Mouse (Mus musculus) intestine, postnatal 0 days (tissue): ENCODE measurements around the gene Islr. TPM values are rescaled to one million over a fixed set of nuclear protein-coding genes. Genes with fewer than 3 reads are reported as not detected.

Experiments used
- ATAC-seq: fragments of 200-750 bp; cut with Nextera tagmentation; 2 replicates; pipeline ENCODE4 v1.8.0; 2017; ENCODE audit warnings: mild to moderate bottlenecking, moderate TSS enrichment, moderate library complexity
- H3K27ac ChIP-seq: fragments of 300-500 bp; sonication (generic); 2 replicates; pipeline ENCODE4 v1.5.1; 2014; ENCODE audit warnings: mild to moderate bottlenecking, low read depth, low read length, moderate library complexity
- H3K27me3 ChIP-seq: fragments of 300-500 bp; sonication (generic); replicated peaks from 2 replicates; pipeline ENCODE4 v1.6.1; 2014; ENCODE audit warnings: low read length, mixed read lengths; ENCODE audit not compliant: control insufficient read depth, insufficient read depth
- H3K36me3 ChIP-seq: fragments of 300-500 bp; sonication (generic); 2 replicates; pipeline ENCODE4 v1.6.1; 2014; ENCODE audit warnings: mild to moderate bottlenecking, moderate library complexity; ENCODE audit not compliant: control insufficient read depth, insufficient read depth
- H3K4me1 ChIP-seq: fragments of 300-500 bp; sonication (generic); replicated peaks from 2 replicates; pipeline ENCODE4 v1.6.1; 2014; ENCODE audit warnings: antibody characterized with exemption, low read length, mixed read lengths; ENCODE audit not compliant: control insufficient read depth, insufficient read depth
- H3K4me2 ChIP-seq: fragments of 300-500 bp; sonication (generic); replicated peaks from 2 replicates; pipeline ENCODE4 v1.6.1; 2014; ENCODE audit warnings: low read depth, mild to moderate bottlenecking, moderate library complexity
- H3K4me3 ChIP-seq: fragments of 300-500 bp; sonication (generic); 2 replicates; pipeline ENCODE4 v1.5.1; 2014; ENCODE audit warnings: low read depth, low read length
- H3K9ac ChIP-seq: fragments of 300-500 bp; sonication (generic); 2 replicates; pipeline ENCODE4 v1.6.1; 2014; ENCODE audit warnings: mild to moderate bottlenecking, low read depth, low read length
- H3K9me3 ChIP-seq: fragments of 300-500 bp; sonication (generic); 2 replicates; pipeline ENCODE4 v1.6.1; 2016; ENCODE audit warnings: mixed run types; ENCODE audit not compliant: control insufficient read depth
- CTCF ChIP-seq: sonication (generic); IDR thresholded peaks from 2 replicates; pipeline ENCODE4 v1.5.1; 2016; ENCODE audit warnings: low read depth, mild to moderate bottlenecking, control low read depth, antibody characterized with exemption, moderate library complexity
- WGBS: fragments of 180-500 bp; shearing (Covaris S2); extraction: QIAGEN DNeasy Blood & Tissue Kit; methylation state at CpG from one replicate; pipeline ENCODE4 v1.1.7; 2014; 5-methylcytosine and 5-hydroxymethylcytosine counted together
- polyA plus RNA-seq: library from polyadenylated mRNA; unstranded; fragments of >200 nt; fragmentation: Nextera tagmentation; extraction: Ambion mirVana; gene quantifications from 2 replicates; pipeline ENCODE4 v1.2.1, GENCODE M21; 2015

The Islr gene
- polyA plus RNA-seq, 1 experiment from 2014 or later = 29.6 TPM

DNA sequence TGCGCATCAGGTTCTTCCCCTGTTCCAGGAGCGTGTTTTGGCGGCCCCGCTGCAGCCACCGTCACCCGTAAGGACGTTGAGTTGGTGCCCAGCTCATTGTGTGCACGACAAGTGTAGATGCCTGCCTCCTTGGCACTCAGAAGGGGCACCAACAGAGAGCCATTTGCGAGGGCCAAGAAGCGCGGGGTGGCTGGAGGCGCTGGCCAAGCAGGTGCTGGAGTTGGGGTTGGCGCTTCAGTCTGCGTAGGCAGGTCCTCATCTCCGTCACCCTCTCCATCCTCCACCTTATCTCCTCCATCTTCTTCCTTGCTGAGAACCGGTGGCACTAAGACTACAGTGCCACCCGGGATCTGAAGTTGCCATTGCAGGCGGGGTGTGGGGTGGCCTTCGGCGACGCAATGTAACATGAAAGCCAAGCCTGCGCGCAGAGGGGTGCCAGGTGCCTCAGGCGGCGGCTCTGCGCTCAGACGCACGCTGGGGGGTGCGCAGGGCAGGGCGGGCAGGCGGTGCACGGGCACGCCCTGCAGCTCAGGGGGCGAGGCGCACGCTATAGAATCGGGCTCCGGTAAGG is 5.2 kb downstream of the Islr start:
- no peak overlapping the region for H3K27ac ChIP-seq
- H3K4me2 ChIP-seq = no peak overlapping the region
- no peak overlapping the region for H3K9ac ChIP-seq
- H3K27me3 ChIP-seq = peaks cover 88% of the 10 kb centered on the region
- WGBS = 3% methylated on average over 38 of the region's 38 CpGs
- no peaks in the 10 kb centered on the region for H3K4me1 ChIP-seq
- no peaks in the 10 kb centered on the region for H3K36me3 ChIP-seq
- ATAC-seq = no peak
- no peaks in the 10 kb centered on the region for H3K9me3 ChIP-seq
- TF ChIP-seq CTCF = no peak
- no peak overlapping the region for H3K4me3 ChIP-seq

DNA sequence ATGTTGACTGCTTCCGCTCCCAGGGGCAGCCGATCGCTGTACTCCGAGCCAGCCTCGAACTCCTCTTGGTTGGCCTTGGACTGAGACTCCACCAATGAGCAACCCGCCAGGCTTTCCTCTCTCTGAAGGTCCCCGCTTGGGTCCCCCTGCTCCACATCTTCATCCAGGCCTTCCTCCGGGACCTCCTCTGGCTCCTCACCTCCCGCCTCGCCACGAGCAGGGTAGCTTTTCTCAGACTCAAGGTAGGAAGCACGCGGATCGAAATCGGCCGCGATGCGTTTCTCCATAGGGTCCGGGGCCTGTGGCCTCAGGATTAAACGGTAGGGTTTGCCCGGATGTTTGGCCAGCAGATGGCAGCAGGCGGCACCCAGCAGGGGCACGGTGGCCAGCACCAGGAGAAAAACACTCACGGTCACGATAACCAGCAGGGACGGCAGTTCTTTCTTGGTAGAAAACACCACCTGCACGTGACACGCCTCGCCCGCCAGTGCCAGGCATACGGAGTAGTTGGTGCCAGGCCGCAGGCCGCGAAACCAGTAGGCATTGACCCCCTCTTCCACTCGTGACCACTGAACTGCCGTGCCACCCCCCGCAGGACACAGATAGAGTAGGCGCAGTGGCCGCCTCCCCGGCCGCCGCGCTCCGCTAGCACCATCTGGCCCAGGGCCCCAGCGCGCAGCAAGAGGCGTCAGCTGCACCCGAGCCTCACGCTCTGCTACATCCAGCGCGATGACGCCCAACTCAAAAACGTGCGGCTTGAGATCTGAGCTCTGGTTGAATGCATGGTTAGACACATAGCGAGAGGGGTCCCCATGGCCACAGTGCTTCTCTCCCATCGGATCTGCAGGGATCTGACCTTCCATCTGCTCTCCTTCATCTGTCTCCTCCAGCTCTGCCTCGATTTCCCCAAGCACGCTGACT is 6.1 kb downstream of the Islr start:
- no peaks in the 10 kb centered on the region for H3K36me3 ChIP-seq
- H3K9me3 ChIP-seq = no peaks in the 10 kb centered on the region
- no peak overlapping the region for H3K27ac ChIP-seq
- no peak for ATAC-seq
- no peak overlapping the region for H3K9ac ChIP-seq
- no peaks in the 10 kb centered on the region for H3K4me1 ChIP-seq
- WGBS = under 1% methylated on average over 58 of the region's 58 CpGs
- H3K27me3 ChIP-seq = peaks cover 80% of the 10 kb centered on the region
- H3K4me2 ChIP-seq = peak overlapping the region; percentile 45
- TF ChIP-seq CTCF = peak; percentile 76
- peak overlapping the region; percentile 24 for H3K4me3 ChIP-seq

DNA sequence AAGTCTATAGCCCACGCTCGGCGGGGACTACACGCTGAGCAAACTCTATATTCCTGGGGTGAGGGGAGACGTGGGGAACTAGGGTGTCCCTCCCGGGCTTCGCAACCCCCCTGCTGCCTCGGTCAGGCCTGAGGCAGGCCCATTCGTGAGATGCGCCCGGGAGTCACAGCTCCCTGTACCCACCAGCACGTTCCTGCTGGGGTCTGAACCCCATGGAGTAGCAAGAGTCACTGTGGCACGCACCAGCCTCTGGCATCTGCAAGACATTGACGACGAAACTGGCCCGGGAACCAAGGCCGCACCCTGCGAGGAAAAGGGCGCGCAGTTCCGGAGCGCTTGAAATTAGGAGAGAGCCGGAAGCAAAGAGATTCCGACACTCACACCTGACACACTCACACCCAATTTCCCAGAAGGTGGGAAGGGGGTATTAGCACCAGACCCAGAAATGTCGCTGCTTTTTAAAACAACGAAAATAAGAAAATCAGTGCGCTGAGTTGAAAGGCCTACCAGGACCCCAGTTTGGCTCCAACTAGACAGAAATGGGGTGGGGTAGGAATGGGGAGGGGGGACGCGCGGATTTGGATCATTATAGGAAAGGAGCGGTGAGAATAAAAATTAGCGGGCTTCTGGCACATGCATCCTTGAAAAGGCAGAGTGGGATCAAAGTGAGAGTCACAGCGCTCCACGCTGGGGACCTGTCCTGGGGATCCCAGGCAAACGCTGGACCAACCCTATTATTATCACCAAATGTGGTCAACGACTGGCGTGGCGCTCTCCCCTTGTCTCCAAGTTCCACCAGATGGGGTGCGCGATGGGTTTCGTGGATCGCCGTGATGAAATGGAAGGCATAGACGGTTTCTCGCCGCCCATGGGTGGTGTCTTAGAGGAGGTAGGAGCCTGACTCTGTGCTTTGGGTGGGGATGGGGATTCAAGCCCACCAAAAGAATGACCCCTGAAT is 7.2 kb downstream of the Islr start:
- Histone ChIP-seq H3K36me3 (no peaks in the 10 kb centered on the region), H3K4me1 (no peaks in the 10 kb centered on the region), H3K27ac (no peak overlapping the region), H3K4me3 (peak overlapping the region; percentile 24; the same call in 1 of the 2 replicates), H3K27me3 (peaks cover 68% of the 10 kb centered on the region), H3K4me2 (peak overlapping the region; percentile 45), H3K9me3 (no peaks in the 10 kb centered on the region), H3K9ac (no peak overlapping the region)
- TF ChIP-seq CTCF = no peak
- 5% methylated on average over 46 of the region's 46 CpGs for WGBS
- no peak for ATAC-seq

DNA sequence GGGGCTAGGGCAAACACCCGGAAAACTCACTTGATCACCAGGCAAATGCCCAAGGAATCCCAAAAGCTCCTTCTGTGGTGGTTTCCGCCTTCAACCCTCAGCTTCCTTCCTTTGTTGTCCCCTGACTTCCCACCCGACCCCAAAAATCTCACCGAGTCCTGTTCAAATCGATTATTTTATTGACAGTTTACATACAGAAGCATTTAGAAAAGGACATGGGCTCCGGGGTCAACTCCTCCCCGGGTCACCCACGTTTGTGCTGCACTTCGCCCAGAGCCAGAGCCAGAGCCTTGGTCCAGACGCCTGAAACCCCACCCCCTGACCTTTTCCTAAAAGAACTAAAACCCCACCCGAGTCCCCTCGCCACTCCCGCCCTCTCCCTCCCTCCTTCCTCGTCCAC is 8.0 kb downstream of the Islr start:
- Histone ChIP-seq H3K4me2 (no peak overlapping the region), H3K36me3 (no peaks in the 10 kb centered on the region), H3K9ac (no peak overlapping the region), H3K27ac (no peak overlapping the region), H3K27me3 (peaks cover 61% of the 10 kb centered on the region), H3K9me3 (no peaks in the 10 kb centered on the region), H3K4me1 (no peaks in the 10 kb centered on the region), H3K4me3 (no peak overlapping the region)
- no peak for ATAC-seq
- TF ChIP-seq CTCF = no peak
- WGBS = 9% methylated on average over 14 of the region's 14 CpGs

DNA sequence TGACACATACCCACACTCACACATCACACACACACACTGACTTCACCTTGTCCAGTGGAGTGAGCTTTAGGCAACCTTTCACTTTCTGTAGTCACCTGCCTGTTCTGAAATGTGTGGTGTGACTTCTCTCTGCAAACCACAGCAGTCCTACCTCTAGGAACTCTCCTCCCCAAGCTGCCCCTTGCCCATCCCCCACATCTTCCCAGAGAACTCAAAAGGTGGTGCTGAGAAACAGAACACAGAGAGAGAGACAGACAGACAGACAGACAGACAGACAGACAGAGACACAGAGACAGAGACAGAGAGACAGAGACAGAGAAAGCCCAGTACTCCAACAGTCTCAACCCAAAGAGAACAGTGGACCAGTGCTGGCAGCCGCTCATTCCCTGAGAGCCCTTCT is 8.4 kb downstream of the Islr start:
- H3K27ac ChIP-seq = no peak overlapping the region
- no peaks in the 10 kb centered on the region for H3K36me3 ChIP-seq
- H3K4me3 ChIP-seq = no peak overlapping the region
- no peak for TF ChIP-seq CTCF
- peaks cover 56% of the 10 kb centered on the region for H3K27me3 ChIP-seq
- no peak for ATAC-seq
- H3K4me2 ChIP-seq = no peak overlapping the region
- 21% methylated on average over 1 of the region's 1 CpGs for WGBS
- no peaks in the 10 kb centered on the region for H3K4me1 ChIP-seq
- H3K9me3 ChIP-seq = no peaks in the 10 kb centered on the region
- H3K9ac ChIP-seq = no peak overlapping the region

DNA sequence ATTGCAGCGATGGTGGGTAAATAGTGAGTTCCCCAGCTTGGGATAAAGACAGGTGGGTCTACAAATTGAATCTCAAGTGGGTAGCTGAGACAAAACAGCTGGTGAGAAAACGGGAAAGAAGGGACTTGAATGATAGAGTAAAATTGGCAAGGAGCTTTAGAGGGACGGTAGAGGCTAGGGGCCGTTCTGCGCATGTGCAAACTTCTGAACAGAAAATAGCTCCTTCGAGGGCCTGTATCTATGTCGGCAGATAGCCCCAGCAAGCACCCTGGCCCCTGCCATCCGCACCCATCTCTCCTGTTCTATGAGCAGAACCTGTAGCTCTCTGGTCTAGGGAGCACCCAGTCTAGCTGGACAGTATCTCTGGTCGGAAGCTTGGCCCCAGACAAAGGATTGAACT is 9.9 kb downstream of the Islr start:
- WGBS = 72% methylated on average over 9 of the region's 9 CpGs
- Histone ChIP-seq H3K4me3 (no peak overlapping the region), H3K9me3 (no peaks in the 10 kb centered on the region), H3K36me3 (no peaks in the 10 kb centered on the region), H3K4me1 (no peaks in the 10 kb centered on the region), H3K9ac (no peak overlapping the region), H3K4me2 (no peak overlapping the region), H3K27ac (no peak overlapping the region), H3K27me3 (peaks cover 41% of the 10 kb centered on the region)
- ATAC-seq = no peak
- no peak for TF ChIP-seq CTCF
